Mouse (Mus musculus): ENCODE measurements around the gene Ctsc.

GRCm38 (mm10) chr7:88356871-88357776 is 79.2 kb downstream of the Ctsc start:
- TF ChIP-seq CTCF (IDR thresholded peaks at IDR 0.05) = peak; percentile 78
- TF ChIP-seq EP300 (IDR thresholded peaks at IDR 0.05; ENCODE audit: insufficient read depth, low read depth, low read length) = no peak
